ENCODE assay signal across 19 mouse cellular contexts in genomic region chr2:59820088-59820487, GRCm38 (mm10).
DNase-seq lines count a peak whose midpoint lies in the region; ATAC-seq lines count a peak whose summit lies in the region.
"Had no signal": no experiment of that assay in that cellular context is flagged by ENCODE, and none has a peak within 500 bp of the region (broad histone marks: within the 10 kb centered on the region; RNA-seq: fewer than 3 reads in every experiment).

No protein-coding gene starts in this region.

- no peak overlapping the region for H3K4me3 ChIP-seq in hindbrain, embryonic 15.5 days
- no peak overlapping the region for H3K4me3 ChIP-seq in hindbrain, embryonic 12.5 days
- H3K4me3 ChIP-seq in midbrain, embryonic 13.5 days (replicated peaks) = no peak overlapping the region
- H3K4me3 ChIP-seq in midbrain, embryonic 11.5 days (ENCODE audit: low read depth, low read length) = no peak overlapping the region
- no peak overlapping the region for H3K4me3 ChIP-seq in midbrain, embryonic 15.5 days
- H3K4me3 ChIP-seq in neural tube, embryonic 14.5 days (ENCODE audit: low read depth, low read length) = no peak overlapping the region
- H3K4me3 ChIP-seq: embryonic facial prominence, embryonic 10.5 days; forebrain, embryonic 13.5 days; heart, embryonic 10.5 days had no signal

- H3K4me2 ChIP-seq in hindbrain, embryonic 15.5 days = no peak overlapping the region
- no peak overlapping the region for H3K4me2 ChIP-seq in hindbrain, embryonic 12.5 days (replicated peaks)
- no peak overlapping the region for H3K4me2 ChIP-seq in midbrain, embryonic 13.5 days (replicated peaks)
- H3K4me2 ChIP-seq in midbrain, embryonic 11.5 days = no peak overlapping the region
- no peak overlapping the region for H3K4me2 ChIP-seq in midbrain, embryonic 15.5 days
- H3K4me2 ChIP-seq in neural tube, embryonic 14.5 days (ENCODE audit: low read depth, low read length) = no peak overlapping the region
- H3K4me2 ChIP-seq: forebrain, embryonic 13.5 days had no signal

- no peaks in the 10 kb centered on the region for H3K27me3 ChIP-seq in hindbrain, embryonic 15.5 days
- H3K27me3 ChIP-seq in hindbrain, embryonic 12.5 days = no peaks in the 10 kb centered on the region
- no peaks in the 10 kb centered on the region for H3K27me3 ChIP-seq in midbrain, embryonic 13.5 days
- no peaks in the 10 kb centered on the region for H3K27me3 ChIP-seq in midbrain, embryonic 11.5 days (ENCODE audit: control insufficient read depth, insufficient read depth, low read length)
- no peaks in the 10 kb centered on the region for H3K27me3 ChIP-seq in midbrain, embryonic 15.5 days (replicated peaks)
- no peaks in the 10 kb centered on the region for H3K27me3 ChIP-seq in neural tube, embryonic 14.5 days (ENCODE audit: control insufficient read depth, insufficient read depth, low read length)
- H3K27me3 ChIP-seq: CH12.LX; forebrain, embryonic 13.5 days; Patski had no signal

- H3K36me3 ChIP-seq in hindbrain, embryonic 15.5 days = no peaks in the 10 kb centered on the region
- no peaks in the 10 kb centered on the region for H3K36me3 ChIP-seq in hindbrain, embryonic 12.5 days
- H3K36me3 ChIP-seq in midbrain, embryonic 13.5 days = no peaks in the 10 kb centered on the region
- H3K36me3 ChIP-seq in midbrain, embryonic 11.5 days (ENCODE audit: control insufficient read depth, insufficient read depth, low read length) = no peaks in the 10 kb centered on the region
- H3K36me3 ChIP-seq in midbrain, embryonic 15.5 days (replicated peaks) = no peaks in the 10 kb centered on the region
- no peaks in the 10 kb centered on the region for H3K36me3 ChIP-seq in neural tube, embryonic 14.5 days (ENCODE audit: control insufficient read depth, insufficient read depth, low read length)

- H3K27ac ChIP-seq in hindbrain, embryonic 15.5 days (replicated peaks) = peak overlapping the region; percentile 56; the same call in 1 of the 2 replicates
- no peak overlapping the region for H3K27ac ChIP-seq in hindbrain, embryonic 12.5 days
- H3K27ac ChIP-seq in midbrain, embryonic 13.5 days = peak overlapping the region; percentile 71
- H3K27ac ChIP-seq in midbrain, embryonic 11.5 days (ENCODE audit: low read depth, low read length) = no peak overlapping the region
- H3K27ac ChIP-seq in midbrain, embryonic 15.5 days = peak overlapping the region; percentile 68; the same call in 1 of the 2 replicates
- peak overlapping the region; percentile 34; the same call in 1 of the 2 replicates for H3K27ac ChIP-seq in neural tube, embryonic 14.5 days (ENCODE audit: low read depth, low read length)
- H3K27ac ChIP-seq: embryonic facial prominence, embryonic 10.5 days; forebrain, embryonic 13.5 days; heart, embryonic 10.5 days had no signal

- H3K9ac ChIP-seq in hindbrain, embryonic 15.5 days = no peak overlapping the region
- no peak overlapping the region for H3K9ac ChIP-seq in hindbrain, embryonic 12.5 days
- no peak overlapping the region for H3K9ac ChIP-seq in midbrain, embryonic 13.5 days (replicated peaks)
- no peak overlapping the region for H3K9ac ChIP-seq in midbrain, embryonic 11.5 days (ENCODE audit: low read length)
- H3K9ac ChIP-seq in midbrain, embryonic 15.5 days = no peak overlapping the region
- H3K9ac ChIP-seq in neural tube, embryonic 14.5 days (replicated peaks; ENCODE audit: low read depth, low read length) = no peak overlapping the region
- H3K9ac ChIP-seq: forebrain, embryonic 13.5 days had no signal

- no peaks in the 10 kb centered on the region for H3K9me3 ChIP-seq in hindbrain, embryonic 15.5 days
- H3K9me3 ChIP-seq in hindbrain, embryonic 12.5 days (replicated peaks) = no peaks in the 10 kb centered on the region
- no peaks in the 10 kb centered on the region for H3K9me3 ChIP-seq in midbrain, embryonic 13.5 days
- H3K9me3 ChIP-seq in midbrain, embryonic 11.5 days (ENCODE audit: control insufficient read depth, low read length) = no peaks in the 10 kb centered on the region
- no peaks in the 10 kb centered on the region for H3K9me3 ChIP-seq in midbrain, embryonic 15.5 days
- no peaks in the 10 kb centered on the region for H3K9me3 ChIP-seq in neural tube, embryonic 14.5 days (ENCODE audit: control insufficient read depth, low read length)
- H3K9me3 ChIP-seq: embryonic facial prominence, embryonic 10.5 days; forebrain, embryonic 13.5 days; heart, embryonic 10.5 days had no signal

- WGBS in hindbrain, embryonic 15.5 days = 72% methylated on average over 15 of the region's 15 CpGs
- 83% methylated on average over 15 of the region's 15 CpGs for WGBS in hindbrain, embryonic 12.5 days
- WGBS in midbrain, embryonic 13.5 days = 75% methylated on average over 15 of the region's 15 CpGs
- WGBS in midbrain, embryonic 11.5 days = 93% methylated on average over 15 of the region's 15 CpGs
- WGBS in midbrain, embryonic 15.5 days = 60% methylated on average over 15 of the region's 15 CpGs
- 69% methylated on average over 15 of the region's 15 CpGs for WGBS in neural tube, embryonic 14.5 days

- DNase-seq in midbrain, embryonic 11.5 days (ENCODE audit: low spot score, missing footprints) = no peak
- DNase-seq in adrenal gland, postnatal 14 days = no peak
- DNase-seq: adrenal gland, postnatal 25 days; cerebellum, adult 2 months; cerebellum, postnatal 10 days; gastrocnemius, postnatal 36 days; heart, adult 11 months; heart, postnatal 10 days had no signal

- peaks cover 6% of the 10 kb centered on the region; the same call in 1 of the 2 replicates for H3K4me1 ChIP-seq in hindbrain, embryonic 15.5 days (replicated peaks)
- H3K4me1 ChIP-seq in hindbrain, embryonic 12.5 days = no peaks in the 10 kb centered on the region
- 0 out of 2 replicates have a peak, but pooled peaks cover 5% of the 10 kb centered on the region for H3K4me1 ChIP-seq in midbrain, embryonic 13.5 days (replicated peaks)
- no peaks in the 10 kb centered on the region for H3K4me1 ChIP-seq in midbrain, embryonic 11.5 days (ENCODE audit: control insufficient read depth, insufficient read depth, low read length)
- peaks cover 11% of the 10 kb centered on the region; the same call in 1 of the 2 replicates for H3K4me1 ChIP-seq in midbrain, embryonic 15.5 days
- no peaks in the 10 kb centered on the region for H3K4me1 ChIP-seq in neural tube, embryonic 14.5 days (ENCODE audit: control insufficient read depth, insufficient read depth, low read length)
- H3K4me1 ChIP-seq: embryonic facial prominence, embryonic 10.5 days had no signal

- no peak for ATAC-seq in hindbrain, embryonic 15.5 days (ENCODE audit: low FRiP score, low read depth)
- ATAC-seq in hindbrain, embryonic 12.5 days (ENCODE audit: low FRiP score) = no peak
- ATAC-seq in midbrain, embryonic 13.5 days = no peak
- no peak for ATAC-seq in midbrain, embryonic 11.5 days (ENCODE audit: low FRiP score)
- ATAC-seq in midbrain, embryonic 15.5 days (replicated peaks) = peak; percentile 43
- 0 out of 2 replicates have a peak, but pooled peaks have one; percentile 26 for ATAC-seq in neural tube, embryonic 14.5 days (ENCODE audit: low read depth)
- ATAC-seq: activated CD4-positive, CD25-positive, alpha-beta regulatory T cell, adult 4 months; Patski had no signal

Comparison
In these comparisons a context has a peak if more than half of its experiments do, and no peak if none do; other contexts are left out.
1. ATAC-seq: peak in midbrain, embryonic 15.5 days (single experiment) and neural tube, embryonic 14.5 days (single experiment); none in hindbrain, embryonic 15.5 days (single experiment), hindbrain, embryonic 12.5 days (single experiment), midbrain, embryonic 13.5 days (single experiment) and midbrain, embryonic 11.5 days (single experiment).
2. H3K27ac ChIP-seq: peak in hindbrain, embryonic 15.5 days (single experiment), midbrain, embryonic 13.5 days (single experiment), midbrain, embryonic 15.5 days (single experiment) and neural tube, embryonic 14.5 days (single experiment); none in hindbrain, embryonic 12.5 days (single experiment) and midbrain, embryonic 11.5 days (single experiment).